Mouse (Mus musculus): ENCODE results near the gene Fkbpl. TPM values are rescaled to one million over a fixed set of nuclear protein-coding genes. Genes with fewer than 3 reads are reported as not detected.

Gene Fkbpl
- 17.1 and 18.6 TPM in 2 replicates for polyA plus RNA-seq (2015; fragmentation: Nextera tagmentation; extraction: Ambion mirVana)

GRCm38 (mm10) chr17:34644608-34645007 is at the start of gene Fkbpl:
Gene Fkbpl, plus strand, starts transcription at chr17:34644764.
- H3K27ac ChIP-seq (replicated peaks): peak within 1 kb of the TSS; percentile 70
- no peaks in the 10 kb centered on the region for H3K27me3 ChIP-seq
- peaks cover 52% of the 10 kb centered on the region for H3K4me1 ChIP-seq (replicated peaks)
- peaks cover 8% of the 10 kb centered on the region for H3K36me3 ChIP-seq
- H3K4me3 ChIP-seq: peak within 1 kb of the TSS; percentile 54
- under 1% methylated on average over 16 of the region's 16 CpGs for WGBS
- peak; percentile 67 for ATAC-seq (ENCODE audit: low read depth)
- peak within 1 kb of the TSS; percentile 75 for H3K9ac ChIP-seq
- no peaks in the 10 kb centered on the region for H3K9me3 ChIP-seq
- peak within 1 kb of the TSS; percentile 65 for H3K4me2 ChIP-seq

- Histone ChIP-seq H3K36me3 (peaks cover 32% of the 10 kb centered on the region), H3K27me3 (no peaks in the 10 kb centered on the region), H3K27ac (replicated peaks) (no peak overlapping the region), H3K4me2 (no peak overlapping the region), H3K4me1 (replicated peaks) (peaks cover 49% of the 10 kb centered on the region), H3K4me3 (no peak overlapping the region), H3K9ac (no peak overlapping the region), H3K9me3 (no peaks in the 10 kb centered on the region)
- 76% methylated on average over 8 of the region's 8 CpGs for WGBS
- ATAC-seq (ENCODE audit: low read depth): no peak
Measured at GRCm38 (mm10) chr17:34596098-34596497, 48.5 kb upstream of the Fkbpl start.

GRCm38 (mm10) chr17:34597566-34598095 is 46.9 kb upstream of the Fkbpl start, which contains the start of gene Ager:
Gene Ager, plus strand, starts transcription at chr17:34597862.
- H3K4me2 ChIP-seq: no peak within 1 kb of the TSS
- no peak within 1 kb of the TSS for H3K4me3 ChIP-seq
- WGBS: 20% methylated on average over 6 of the region's 6 CpGs
- H3K27ac ChIP-seq (replicated peaks): 0 out of 2 replicates have a peak within 1 kb of the TSS, but pooled peaks have one; percentile 34
- peak within 1 kb of the TSS; percentile 34; the same call in 1 of the 2 replicates for H3K9ac ChIP-seq
- no peak for ATAC-seq (ENCODE audit: low read depth)
- H3K36me3 ChIP-seq: peaks cover 41% of the 10 kb centered on the region
- peaks cover 50% of the 10 kb centered on the region for H3K4me1 ChIP-seq (replicated peaks)
- H3K27me3 ChIP-seq: no peaks in the 10 kb centered on the region
- no peaks in the 10 kb centered on the region for H3K9me3 ChIP-seq

GRCm38 (mm10) chr17:34599891-34600290 is 44.7 kb upstream of the Fkbpl start:
- Histone ChIP-seq H3K9ac (no peak overlapping the region), H3K4me3 (no peak overlapping the region), H3K36me3 (peaks cover 36% of the 10 kb centered on the region), H3K27me3 (no peaks in the 10 kb centered on the region), H3K9me3 (no peaks in the 10 kb centered on the region), H3K27ac (replicated peaks) (no peak overlapping the region), H3K4me1 (replicated peaks) (peaks cover 37% of the 10 kb centered on the region), H3K4me2 (no peak overlapping the region)
- no peak for ATAC-seq (ENCODE audit: low read depth)
- WGBS: 76% methylated on average over 9 of the region's 9 CpGs

GRCm38 (mm10) chr17:34601796-34602195 is 42.8 kb upstream of the Fkbpl start:
- H3K9me3 ChIP-seq: no peaks in the 10 kb centered on the region
- no peak for ATAC-seq (ENCODE audit: low read depth)
- H3K27ac ChIP-seq (replicated peaks): no peak overlapping the region
- H3K4me3 ChIP-seq: peak overlapping the region; percentile 74; the same call in 1 of the 2 replicates
- 92% methylated on average over 12 of the region's 12 CpGs for WGBS
- peaks cover 23% of the 10 kb centered on the region for H3K36me3 ChIP-seq
- peak overlapping the region; percentile 93 for H3K4me2 ChIP-seq
- no peak overlapping the region for H3K9ac ChIP-seq
- H3K27me3 ChIP-seq: no peaks in the 10 kb centered on the region
- H3K4me1 ChIP-seq (replicated peaks): peaks cover 41% of the 10 kb centered on the region

GRCm38 (mm10) chr17:34603375-34604060 is 41.0 kb upstream of the Fkbpl start, which contains the start of gene Rnf5:
Gene Rnf5, minus strand, starts transcription at chr17:34603690.
- no peaks in the 10 kb centered on the region for H3K9me3 ChIP-seq
- WGBS: under 1% methylated on average over 30 of the region's 30 CpGs
- peaks cover 23% of the 10 kb centered on the region for H3K36me3 ChIP-seq
- H3K4me1 ChIP-seq (replicated peaks): peaks cover 49% of the 10 kb centered on the region
- H3K4me3 ChIP-seq: peak within 1 kb of the TSS; percentile 78
- H3K4me2 ChIP-seq: peak within 1 kb of the TSS; percentile 99
- no peaks in the 10 kb centered on the region for H3K27me3 ChIP-seq
- ATAC-seq (ENCODE audit: low read depth): peak; percentile 95
- H3K9ac ChIP-seq: peak within 1 kb of the TSS; percentile 99
- peak within 1 kb of the TSS; percentile 93 for H3K27ac ChIP-seq (replicated peaks)

- Histone ChIP-seq H3K36me3 (peaks cover 23% of the 10 kb centered on the region), H3K4me1 (replicated peaks) (peaks cover 54% of the 10 kb centered on the region), H3K9ac (peak within 1 kb of the TSS; percentile 99), H3K27ac (replicated peaks) (peak within 1 kb of the TSS; percentile 93), H3K9me3 (no peaks in the 10 kb centered on the region), H3K27me3 (no peaks in the 10 kb centered on the region), H3K4me3 (peak within 1 kb of the TSS; percentile 78), H3K4me2 (peak within 1 kb of the TSS; percentile 99)
- under 1% methylated on average over 35 of the region's 35 CpGs for WGBS
- ATAC-seq (ENCODE audit: low read depth): peak; percentile 90
Measured at GRCm38 (mm10) chr17:34604061-34604508, 40.5 kb upstream of the Fkbpl start, which contains the start of gene Agpat1. Gene Agpat1, plus strand, starts transcription at chr17:34604262.

- peak overlapping the region; percentile 99 for H3K4me2 ChIP-seq
- peaks cover 23% of the 10 kb centered on the region for H3K36me3 ChIP-seq
- no peaks in the 10 kb centered on the region for H3K27me3 ChIP-seq
- H3K9me3 ChIP-seq: no peaks in the 10 kb centered on the region
- ATAC-seq (ENCODE audit: low read depth): no peak
- peak overlapping the region; percentile 93 for H3K27ac ChIP-seq (replicated peaks)
- H3K9ac ChIP-seq: peak overlapping the region; percentile 99
- 9% methylated on average over 24 of the region's 24 CpGs for WGBS
- H3K4me1 ChIP-seq (replicated peaks): peaks cover 56% of the 10 kb centered on the region
- peak overlapping the region; percentile 78 for H3K4me3 ChIP-seq
Measured at GRCm38 (mm10) chr17:34604511-34605237, 39.9 kb upstream of the Fkbpl start.

- Histone ChIP-seq H3K4me3 (peak overlapping the region; percentile 78), H3K9me3 (no peaks in the 10 kb centered on the region), H3K27ac (replicated peaks) (peak overlapping the region; percentile 93), H3K4me2 (peak overlapping the region; percentile 99), H3K9ac (peak overlapping the region; percentile 99), H3K36me3 (peaks cover 21% of the 10 kb centered on the region), H3K27me3 (no peaks in the 10 kb centered on the region), H3K4me1 (replicated peaks) (peaks cover 56% of the 10 kb centered on the region)
- under 1% methylated on average over 28 of the region's 30 CpGs for WGBS
- ATAC-seq (ENCODE audit: low read depth): peak; percentile 34
Measured at GRCm38 (mm10) chr17:34605609-34606008, 39.0 kb upstream of the Fkbpl start.

- Histone ChIP-seq H3K9me3 (no peaks in the 10 kb centered on the region), H3K4me2 (peak overlapping the region; percentile 99), H3K9ac (peak overlapping the region; percentile 99), H3K4me1 (replicated peaks) (peaks cover 56% of the 10 kb centered on the region), H3K27ac (replicated peaks) (peak overlapping the region; percentile 93), H3K4me3 (peak overlapping the region; percentile 78), H3K27me3 (no peaks in the 10 kb centered on the region), H3K36me3 (peaks cover 22% of the 10 kb centered on the region)
- no peak for ATAC-seq (ENCODE audit: low read depth)
- WGBS: 16% methylated on average over 32 of the region's 32 CpGs
Measured at GRCm38 (mm10) chr17:34606186-34607039, 38.2 kb upstream of the Fkbpl start.

- Histone ChIP-seq H3K27ac (replicated peaks) (no peak overlapping the region), H3K4me3 (0 out of 2 replicates have a peak overlapping the region, but pooled peaks have one; percentile 78), H3K4me2 (no peak overlapping the region), H3K4me1 (replicated peaks) (peaks cover 41% of the 10 kb centered on the region), H3K27me3 (no peaks in the 10 kb centered on the region), H3K36me3 (peaks cover 31% of the 10 kb centered on the region), H3K9ac (no peak overlapping the region; the same call in 1 of the 2 replicates), H3K9me3 (no peaks in the 10 kb centered on the region)
- no peak for ATAC-seq (ENCODE audit: low read depth)
- 83% methylated on average over 7 of the region's 7 CpGs for WGBS
Measured at GRCm38 (mm10) chr17:34607997-34608396, 36.6 kb upstream of the Fkbpl start.
